Mouse (Mus musculus) liver, embryonic 15.5 days (tissue): ENCODE data around the gene Uvrag. TPM values are rescaled to one million over a fixed set of nuclear protein-coding genes. Genes with fewer than 3 reads are reported as not detected.

Experiments used
- ATAC-seq: fragments of 200-750 bp; cut with Nextera tagmentation; 2 replicates; pipeline ENCODE4 v1.8.0; 2017; ENCODE audit warnings: moderate number of reproducible peaks, mild to moderate bottlenecking, moderate library complexity; ENCODE audit not compliant: insufficient read depth
- H3K27ac ChIP-seq: fragments of 300-500 bp; sonication (generic); replicated peaks from 2 replicates; pipeline ENCODE4 v1.5.1; 2015; ENCODE audit warnings: mild to moderate bottlenecking, inconsistent platforms
- H3K27me3 ChIP-seq: fragments of 300-500 bp; sonication (generic); 2 replicates; pipeline ENCODE4 v1.6.1; 2015; ENCODE audit warnings: mild to moderate bottlenecking, inconsistent platforms
- H3K36me3 ChIP-seq: fragments of 300-500 bp; sonication (generic); replicated peaks from 2 replicates; pipeline ENCODE4 v1.6.1; 2015; ENCODE audit warnings: moderate library complexity, mild to moderate bottlenecking, inconsistent platforms
- H3K4me1 ChIP-seq: fragments of 300-500 bp; sonication (generic); replicated peaks from 2 replicates; pipeline ENCODE4 v1.6.1; 2015; ENCODE audit warnings: inconsistent platforms
- H3K4me2 ChIP-seq: fragments of 300-500 bp; sonication (generic); 2 replicates; pipeline ENCODE4 v1.6.1; 2015; ENCODE audit warnings: moderate library complexity, mild to moderate bottlenecking, inconsistent platforms
- H3K4me3 ChIP-seq: fragments of 300-500 bp; sonication (generic); replicated peaks from 2 replicates; pipeline ENCODE4 v1.5.1; 2015; ENCODE audit warnings: mild to moderate bottlenecking, inconsistent platforms
- H3K9ac ChIP-seq: fragments of 300-500 bp; sonication (generic); 2 replicates; pipeline ENCODE4 v1.6.1; 2015; ENCODE audit warnings: moderate library complexity, mild to moderate bottlenecking, inconsistent platforms
- H3K9me3 ChIP-seq: fragments of 300-500 bp; sonication (generic); replicated peaks from 2 replicates; pipeline ENCODE4 v1.6.1; 2016; ENCODE audit warnings: inconsistent platforms
- WGBS: fragments of 180-500 bp; shearing (Covaris S2); methylation state at CpG from one replicate; pipeline ENCODE4 v1.1.7; 2015; ENCODE audit warnings: mixed read lengths; ENCODE audit not compliant: insufficient replicate concordance; 5-methylcytosine and 5-hydroxymethylcytosine counted together
- polyA plus RNA-seq: library from polyadenylated mRNA; unstranded; fragments of >200 nt; fragmentation: Nextera tagmentation; extraction: Ambion mirVana; gene quantifications from 2 replicates; pipeline ENCODE4 v1.2.1, GENCODE M21; 2015

Uvrag gene
- polyA plus RNA-seq, 1 experiment from 2014 or later = 8.3 TPM

DNA sequence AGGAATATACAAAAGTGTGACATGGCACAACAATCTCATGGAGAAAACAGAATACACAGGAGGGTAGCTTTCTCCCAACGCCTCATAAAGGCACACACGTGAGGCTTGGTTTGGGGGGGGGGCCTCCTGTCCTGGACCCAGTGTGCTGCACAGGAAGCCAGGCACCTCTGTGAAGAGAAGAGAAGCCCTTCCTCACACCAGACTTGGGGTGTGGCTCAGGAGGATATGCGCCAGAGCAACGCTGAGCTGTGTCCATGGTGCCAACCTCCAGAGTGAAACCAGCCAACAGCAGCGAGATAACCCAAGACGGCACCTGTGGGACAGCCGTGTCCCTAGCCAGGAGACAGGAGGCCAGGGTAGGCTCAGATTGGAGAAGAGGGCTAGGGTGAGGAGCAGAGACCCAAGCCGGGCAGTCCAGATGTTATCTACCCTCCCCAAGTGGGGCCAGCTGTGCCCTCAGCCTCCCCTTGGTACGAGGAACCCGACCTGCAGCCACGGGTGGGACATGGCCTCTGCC is 12.8 kb upstream of the Uvrag start:
- Histone ChIP-seq H3K9me3 (no peaks in the 10 kb centered on the region), H3K36me3 (0 out of 2 replicates have a peak, but pooled peaks cover 14% of the 10 kb centered on the region), H3K4me2 (no peak overlapping the region), H3K4me3 (no peak overlapping the region), H3K4me1 (peaks cover 49% of the 10 kb centered on the region), H3K9ac (no peak overlapping the region), H3K27me3 (no peaks in the 10 kb centered on the region), H3K27ac (0 out of 2 replicates have a peak overlapping the region, but pooled peaks have one; percentile 2)
- WGBS = 45% methylated on average over 11 of the region's 11 CpGs
- no peak for ATAC-seq

DNA sequence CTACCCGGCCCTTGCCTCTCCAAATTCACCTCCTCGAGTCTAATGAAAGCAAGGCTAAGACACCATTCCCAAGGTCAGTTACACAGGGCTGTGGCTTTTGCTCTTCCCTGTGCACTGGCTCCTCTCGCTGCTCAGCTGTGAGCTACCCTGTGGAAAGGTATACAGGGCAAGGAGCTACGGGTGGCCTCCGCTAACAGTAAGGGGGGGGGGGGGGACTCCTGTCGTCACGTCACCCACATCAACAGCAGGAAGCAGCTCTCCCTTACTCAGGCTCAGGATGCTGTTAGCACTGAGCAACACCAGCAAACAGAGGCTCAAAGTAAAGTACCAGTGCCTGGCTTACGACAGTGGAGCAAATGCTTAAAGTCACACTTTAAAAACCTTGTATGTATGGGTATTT is 11.8 kb upstream of the Uvrag start:
- no peaks in the 10 kb centered on the region for H3K9me3 ChIP-seq
- H3K9ac ChIP-seq = no peak overlapping the region
- H3K4me3 ChIP-seq = no peak overlapping the region
- 66% methylated on average over 8 of the region's 8 CpGs for WGBS
- no peak overlapping the region for H3K27ac ChIP-seq
- H3K27me3 ChIP-seq = no peaks in the 10 kb centered on the region
- ATAC-seq = no peak
- 0 out of 2 replicates have a peak, but pooled peaks cover 11% of the 10 kb centered on the region for H3K36me3 ChIP-seq
- H3K4me1 ChIP-seq = peaks cover 45% of the 10 kb centered on the region
- no peak overlapping the region for H3K4me2 ChIP-seq

DNA sequence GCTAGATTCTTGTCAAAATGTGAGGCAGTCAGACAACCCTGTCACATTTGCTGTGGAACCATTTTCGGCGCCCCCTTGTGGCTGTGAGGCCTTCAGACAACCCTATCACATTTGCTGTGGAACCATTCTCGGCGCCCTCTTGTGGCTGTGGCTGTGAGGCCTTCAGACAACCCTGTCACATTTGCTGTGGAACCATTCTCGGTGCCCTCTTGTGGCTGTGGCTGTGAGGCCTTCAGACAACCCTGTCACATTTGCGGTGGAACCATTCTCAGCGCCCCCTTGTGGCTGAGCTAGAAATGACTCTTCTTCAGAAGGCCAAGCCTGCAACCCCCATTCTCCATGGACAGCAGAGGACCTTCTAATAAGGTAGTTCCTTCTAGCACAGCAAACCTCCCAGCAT is 10.4 kb upstream of the Uvrag start:
- Histone ChIP-seq H3K27me3 (no peaks in the 10 kb centered on the region), H3K4me2 (no peak overlapping the region), H3K9ac (no peak overlapping the region), H3K4me1 (peaks cover 31% of the 10 kb centered on the region), H3K9me3 (no peaks in the 10 kb centered on the region), H3K27ac (no peak overlapping the region), H3K36me3 (no peaks in the 10 kb centered on the region), H3K4me3 (no peak overlapping the region)
- WGBS = 4% methylated on average over 7 of the region's 7 CpGs
- ATAC-seq = peak; percentile 56; the same call in 1 of the 2 replicates

DNA sequence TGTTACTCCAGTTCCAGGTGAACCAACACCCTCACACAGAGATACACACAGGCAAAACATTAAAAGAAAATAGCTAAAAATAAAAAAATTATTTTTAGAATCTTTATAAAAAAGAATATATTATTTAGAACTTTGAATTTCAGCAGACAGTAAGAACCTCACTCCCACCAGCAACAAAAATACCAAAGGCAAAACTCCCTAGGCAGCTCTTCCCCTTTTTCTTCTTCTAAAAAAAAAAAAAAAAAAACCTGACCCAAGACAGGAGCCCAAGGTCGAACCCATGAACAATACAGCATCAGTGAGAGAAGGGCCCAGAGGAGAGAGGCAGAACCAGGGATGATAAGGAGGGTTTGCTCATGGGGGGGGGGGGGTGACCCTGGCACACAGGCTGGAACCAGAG is 8.1 kb upstream of the Uvrag start:
- Histone ChIP-seq H3K4me2 (no peak overlapping the region), H3K36me3 (no peaks in the 10 kb centered on the region), H3K4me3 (no peak overlapping the region), H3K27me3 (no peaks in the 10 kb centered on the region), H3K9ac (no peak overlapping the region), H3K4me1 (peaks cover 24% of the 10 kb centered on the region), H3K27ac (no peak overlapping the region), H3K9me3 (no peaks in the 10 kb centered on the region)
- whole genome bisulfite sequencing = 7% methylated on average over 1 of the region's 1 CpGs
- no peak for ATAC-seq

DNA sequence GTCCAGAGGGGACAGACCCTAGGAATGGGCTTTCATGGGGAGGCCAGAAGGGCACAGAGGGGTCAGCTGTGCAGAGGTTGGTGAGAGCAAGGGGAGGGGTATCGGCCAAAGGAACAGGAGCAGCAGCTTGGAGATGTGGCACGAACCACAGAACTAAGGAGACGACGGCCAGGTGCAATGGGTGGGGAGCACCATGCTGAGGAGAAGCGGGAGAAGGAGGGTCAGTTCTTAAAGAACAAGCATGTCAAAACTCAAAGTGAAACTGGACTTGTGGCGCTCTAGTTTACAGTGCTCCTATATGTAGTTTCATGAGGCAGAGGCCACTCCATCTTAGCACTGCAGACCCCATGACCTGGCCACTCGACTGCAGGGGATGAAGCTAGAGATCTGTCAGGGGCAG is 6.6 kb upstream of the Uvrag start:
- peaks cover 16% of the 10 kb centered on the region for H3K4me1 ChIP-seq
- H3K9ac ChIP-seq = no peak overlapping the region
- no peaks in the 10 kb centered on the region for H3K36me3 ChIP-seq
- H3K27ac ChIP-seq = no peak overlapping the region
- H3K4me3 ChIP-seq = no peak overlapping the region
- no peaks in the 10 kb centered on the region for H3K9me3 ChIP-seq
- 65% methylated on average over 7 of the region's 7 CpGs for WGBS
- ATAC-seq = no peak
- H3K4me2 ChIP-seq = no peak overlapping the region
- no peaks in the 10 kb centered on the region for H3K27me3 ChIP-seq

DNA sequence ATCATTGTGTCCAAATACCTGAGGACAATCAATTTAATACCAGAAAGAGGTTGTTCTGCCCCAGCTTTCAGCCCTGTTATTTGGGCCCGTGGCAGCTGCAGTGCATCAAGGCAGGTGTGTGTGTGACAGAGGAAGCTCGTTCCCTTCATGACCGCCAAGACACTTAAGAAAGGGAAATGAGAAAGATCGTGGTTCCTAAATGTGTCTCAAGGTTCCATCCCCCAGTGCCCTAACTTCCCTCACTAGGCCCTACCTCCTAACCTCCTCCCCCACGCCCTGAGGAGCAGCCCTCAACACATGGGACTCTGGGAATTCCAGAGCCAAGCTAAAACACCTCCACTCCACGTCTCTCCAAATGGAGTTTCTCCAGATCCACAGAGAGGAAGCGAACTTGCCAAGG is 6.0 kb upstream of the Uvrag start:
- Histone ChIP-seq H3K27ac (0 out of 2 replicates have a peak overlapping the region, but pooled peaks have one; percentile 29), H3K4me3 (no peak overlapping the region), H3K36me3 (no peaks in the 10 kb centered on the region), H3K4me2 (no peak overlapping the region), H3K9me3 (no peaks in the 10 kb centered on the region), H3K9ac (no peak overlapping the region), H3K27me3 (no peaks in the 10 kb centered on the region), H3K4me1 (peaks cover 22% of the 10 kb centered on the region)
- 31% methylated on average over 7 of the region's 7 CpGs for WGBS
- ATAC-seq = no peak

DNA sequence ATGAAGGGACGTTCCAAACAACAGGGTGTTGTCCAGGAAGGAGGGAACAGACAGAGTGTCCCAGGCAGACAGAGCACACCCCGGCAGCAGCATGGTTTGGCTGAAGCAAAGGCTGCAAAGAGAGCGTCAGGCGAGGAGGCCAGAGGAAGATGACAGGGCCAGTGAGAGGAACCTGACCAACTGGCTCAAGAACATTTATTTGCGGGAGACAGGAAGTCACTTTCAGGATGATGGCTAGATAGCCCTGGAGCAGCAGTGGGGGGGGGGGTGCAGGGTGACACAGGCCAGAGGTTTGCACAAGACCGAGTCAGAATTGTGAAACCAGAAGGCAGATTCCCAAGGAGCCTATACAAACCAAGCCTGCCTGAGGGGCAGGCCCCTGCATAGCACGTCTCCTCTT is 5.1 kb upstream of the Uvrag start:
- Histone ChIP-seq H3K9ac (no peak overlapping the region), H3K4me2 (no peak overlapping the region; the same call in 1 of the 2 replicates), H3K27me3 (no peaks in the 10 kb centered on the region), H3K36me3 (no peaks in the 10 kb centered on the region), H3K27ac (peak overlapping the region; percentile 51; the same call in 1 of the 2 replicates), H3K4me1 (peaks cover 31% of the 10 kb centered on the region), H3K9me3 (no peaks in the 10 kb centered on the region), H3K4me3 (no peak overlapping the region)
- ATAC-seq = no peak
- WGBS = 22% methylated on average over 7 of the region's 7 CpGs

DNA sequence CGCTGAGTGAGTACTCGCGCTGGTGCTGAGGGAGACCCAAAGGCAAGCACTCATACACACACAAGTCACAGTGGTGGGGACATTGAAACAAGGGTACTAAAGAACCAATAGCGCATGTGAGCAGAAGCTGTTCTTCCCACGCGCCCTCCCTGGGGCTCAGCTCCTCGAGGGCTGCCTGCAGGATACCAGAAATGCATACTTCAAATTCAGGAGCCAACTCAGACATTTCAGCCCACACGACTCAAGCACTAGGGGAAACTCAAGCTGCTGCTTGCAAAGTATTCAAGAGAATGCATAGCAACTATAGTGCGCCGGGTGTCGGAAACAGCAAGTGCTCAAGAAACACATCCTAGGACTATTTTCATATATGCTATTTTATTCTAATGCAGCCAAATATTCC is 3.7 kb upstream of the Uvrag start:
- no peaks in the 10 kb centered on the region for H3K27me3 ChIP-seq
- H3K4me3 ChIP-seq = no peak overlapping the region
- H3K4me1 ChIP-seq = peaks cover 39% of the 10 kb centered on the region
- 65% methylated on average over 11 of the region's 11 CpGs for WGBS
- H3K36me3 ChIP-seq = no peaks in the 10 kb centered on the region
- no peak overlapping the region for H3K9ac ChIP-seq
- ATAC-seq = no peak
- H3K9me3 ChIP-seq = no peaks in the 10 kb centered on the region
- H3K27ac ChIP-seq = no peak overlapping the region
- no peak overlapping the region for H3K4me2 ChIP-seq

DNA sequence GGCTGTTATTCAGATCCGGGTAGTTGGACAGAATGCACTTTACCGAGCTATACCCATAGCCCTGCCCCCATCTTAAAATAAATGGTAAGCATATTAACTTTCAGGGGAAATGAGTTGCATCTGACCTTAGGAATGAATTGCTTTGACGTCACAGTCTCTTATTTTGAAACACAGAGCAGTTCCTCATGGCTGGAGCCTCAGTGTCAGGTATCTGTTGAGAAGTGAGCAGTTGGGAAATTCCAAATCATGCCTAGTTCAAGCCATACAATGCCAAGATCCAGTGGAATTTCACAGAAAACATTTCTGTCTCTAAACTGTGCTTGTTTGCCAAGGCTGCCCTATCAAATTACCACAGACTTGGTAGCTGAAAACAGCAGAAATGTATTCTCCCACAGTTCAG is 2.3 kb upstream of the Uvrag start:
- no peak overlapping the region for H3K4me3 ChIP-seq

DNA sequence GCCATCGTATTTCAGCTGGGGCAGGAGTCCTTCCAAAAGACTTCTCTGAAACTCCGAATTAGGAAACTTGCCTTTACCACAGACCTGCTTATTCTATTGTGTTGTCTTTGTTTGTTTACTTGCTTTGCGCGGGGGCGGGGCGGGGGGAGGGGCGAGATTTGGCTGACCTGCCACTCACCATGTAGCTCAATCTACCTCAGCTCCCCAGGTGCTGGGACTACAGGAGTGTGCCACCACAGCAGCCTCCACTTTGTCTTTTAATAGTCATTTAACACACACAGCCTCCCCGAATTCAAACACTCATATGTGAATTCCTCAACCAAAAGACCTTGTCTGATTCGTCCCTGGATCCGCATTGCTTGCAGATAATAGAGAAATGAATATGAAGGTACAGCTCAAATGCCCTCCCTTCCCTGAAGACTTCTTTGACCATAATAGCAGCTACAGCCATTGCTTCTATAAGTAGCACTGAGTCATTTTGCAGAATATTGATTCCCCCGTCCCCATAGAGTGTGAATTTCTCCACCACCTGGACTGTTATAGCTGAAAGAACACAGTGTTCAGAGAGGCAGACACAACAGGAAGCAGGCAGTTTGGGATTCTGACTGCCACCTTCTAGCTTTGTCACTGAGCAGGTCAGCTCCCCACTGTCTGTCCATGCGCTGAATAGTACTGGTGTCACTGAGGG is 1.1 kb upstream of the Uvrag start:
- H3K4me2 ChIP-seq = peak overlapping the region; percentile 92
- H3K27ac ChIP-seq = no peak overlapping the region
- no peaks in the 10 kb centered on the region for H3K36me3 ChIP-seq
- H3K9ac ChIP-seq = no peak overlapping the region
- H3K4me1 ChIP-seq = peaks cover 50% of the 10 kb centered on the region
- H3K27me3 ChIP-seq = no peaks in the 10 kb centered on the region
- no peak for ATAC-seq
- 30% methylated on average over 12 of the region's 12 CpGs for WGBS
- H3K4me3 ChIP-seq = peak overlapping the region; percentile 86
- H3K9me3 ChIP-seq = no peaks in the 10 kb centered on the region

More for the DNA sequence above, 2.3 kb upstream of the Uvrag start:
- Histone ChIP-seq H3K36me3 (no peaks in the 10 kb centered on the region), H3K4me1 (peaks cover 50% of the 10 kb centered on the region), H3K27ac (no peak overlapping the region), H3K9me3 (no peaks in the 10 kb centered on the region), H3K4me2 (no peak overlapping the region), H3K27me3 (no peaks in the 10 kb centered on the region), H3K9ac (no peak overlapping the region)
- WGBS = 42% methylated on average over 3 of the region's 3 CpGs
- no peak for ATAC-seq

DNA sequence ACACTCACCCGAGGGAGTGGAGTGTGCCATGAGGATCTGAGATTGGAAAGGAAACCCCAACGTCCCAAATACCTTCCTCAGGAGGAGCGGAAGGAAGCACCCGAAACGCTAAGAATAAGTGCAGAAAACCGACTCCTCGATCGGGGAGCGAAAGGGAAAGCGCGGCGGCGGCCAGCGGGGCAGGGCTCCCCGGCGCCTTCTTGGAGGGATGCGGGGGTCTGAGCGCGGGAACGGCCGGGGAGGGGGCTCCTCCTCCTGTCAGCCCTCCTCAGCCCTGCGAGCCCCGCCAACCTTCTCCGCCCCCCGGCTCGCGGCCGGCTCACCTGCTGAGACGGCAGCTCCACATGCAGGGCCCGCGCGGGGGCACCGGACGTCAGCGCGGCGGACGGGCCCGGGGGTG is 430 bp downstream of the Uvrag start:
- WGBS = 0% methylated on average over 39 of the region's 39 CpGs
- Histone ChIP-seq H3K9me3 (no peaks in the 10 kb centered on the region), H3K4me2 (peak overlapping the region; percentile 92), H3K4me3 (peak overlapping the region; percentile 86), H3K27me3 (no peaks in the 10 kb centered on the region), H3K36me3 (no peaks in the 10 kb centered on the region), H3K27ac (peak overlapping the region; percentile 81), H3K9ac (peak overlapping the region; percentile 77), H3K4me1 (peaks cover 49% of the 10 kb centered on the region)
- peak; percentile 5 for ATAC-seq
